Mouse (Mus musculus): ENCODE data around the gene Ddx39b. TPM values are rescaled to one million over a fixed set of nuclear protein-coding genes. Genes with fewer than 3 reads are reported as not detected.
"Not testable (repeated sequence)": the region's sequence is repeated elsewhere in the genome, so short reads cannot be mapped to it uniquely, and the experiment has no call there.

The Ddx39b gene
- polyA plus RNA-seq, 1 experiment from 2014 or later: 523 TPM

DNA sequence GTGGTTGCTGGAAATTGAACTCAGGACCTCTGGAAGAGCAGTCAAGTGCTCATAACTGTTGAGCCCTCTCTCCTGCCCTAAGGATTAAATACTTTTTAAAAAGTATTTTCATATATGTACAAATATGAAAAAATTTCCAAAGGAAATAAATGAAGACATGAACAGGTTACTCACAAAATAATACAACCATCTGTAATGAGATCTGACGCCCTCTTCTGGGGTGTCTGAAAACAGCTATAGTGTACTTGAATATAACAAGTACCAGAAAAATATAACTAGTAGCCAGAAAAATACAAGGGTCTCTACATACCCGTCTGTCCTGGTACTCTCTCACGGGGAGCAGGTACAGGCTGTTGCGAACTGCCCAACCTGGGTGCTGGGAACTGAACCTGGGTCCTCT, 16.9 kb upstream of the Ddx39b start:
- 92% methylated on average over 4 of the region's 4 CpGs for WGBS
- Histone ChIP-seq H3K9me3 (no peaks in the 10 kb centered on the region), H3K27ac (no peak overlapping the region), H3K4me2 (no peak overlapping the region), H3K4me1 (peaks cover 14% of the 10 kb centered on the region), H3K4me3 (no peak overlapping the region), H3K36me3 (peaks cover 49% of the 10 kb centered on the region), H3K27me3 (no peaks in the 10 kb centered on the region), H3K9ac (no peak overlapping the region)
- ATAC-seq (ENCODE audit: borderline replicate concordance, extremely low read depth, low FRiP score, low TSS enrichment): no peak

GRCm38 (mm10) chr17:35225456-35225855, 16.1 kb upstream of the Ddx39b start:
- WGBS: 91% methylated on average over 5 of the region's 5 CpGs
- Histone ChIP-seq H3K36me3 (peaks cover 49% of the 10 kb centered on the region), H3K4me3 (no peak overlapping the region), H3K4me1 (peaks cover 6% of the 10 kb centered on the region), H3K27ac (no peak overlapping the region), H3K27me3 (no peaks in the 10 kb centered on the region), H3K9me3 (no peaks in the 10 kb centered on the region), H3K9ac (no peak overlapping the region), H3K4me2 (no peak overlapping the region)
- ATAC-seq (ENCODE audit: borderline replicate concordance, extremely low read depth, low FRiP score, low TSS enrichment): no peak

DNA sequence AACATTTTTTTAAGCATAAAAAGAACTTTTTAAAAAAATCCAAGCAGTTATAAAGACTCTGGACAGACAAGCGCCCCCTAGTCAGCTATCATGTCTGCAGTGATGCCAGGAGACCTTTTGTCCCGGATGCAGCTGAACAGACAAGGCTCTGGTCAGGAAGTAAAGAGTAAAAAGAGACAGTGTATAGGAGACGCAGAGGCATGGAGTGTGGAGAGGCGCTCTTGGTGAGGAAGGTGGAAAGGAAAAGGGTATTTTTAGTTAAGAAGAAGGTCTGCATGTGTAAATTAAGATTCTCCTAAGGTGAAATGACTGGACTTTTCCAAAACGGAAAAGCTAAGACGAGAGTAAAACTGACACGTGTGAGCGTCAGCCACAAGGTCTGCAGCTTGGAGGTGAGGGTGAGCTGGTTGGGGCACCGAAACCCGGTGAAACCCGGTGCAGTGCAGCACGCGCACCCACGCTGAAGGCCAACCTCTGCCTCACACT, 14.9 kb upstream of the Ddx39b start:
- WGBS: 77% methylated on average over 14 of the region's 14 CpGs
- no peak for ATAC-seq (ENCODE audit: borderline replicate concordance, extremely low read depth, low FRiP score, low TSS enrichment)
- Histone ChIP-seq H3K4me2 (no peak overlapping the region), H3K4me3 (no peak overlapping the region), H3K9me3 (no peaks in the 10 kb centered on the region), H3K27me3 (no peaks in the 10 kb centered on the region), H3K27ac (no peak overlapping the region), H3K36me3 (peaks cover 56% of the 10 kb centered on the region), H3K9ac (no peak overlapping the region), H3K4me1 (no peaks in the 10 kb centered on the region)

GRCm38 (mm10) chr17:35231022-35231421, 10.5 kb upstream of the Ddx39b start:
- Histone ChIP-seq H3K36me3 (peaks cover 45% of the 10 kb centered on the region), H3K27ac (no peak overlapping the region), H3K4me1 (peaks cover 28% of the 10 kb centered on the region), H3K4me3 (no peak overlapping the region), H3K27me3 (no peaks in the 10 kb centered on the region), H3K9me3 (no peaks in the 10 kb centered on the region), H3K9ac (no peak overlapping the region), H3K4me2 (no peak overlapping the region)
- WGBS: 88% methylated on average over 10 of the region's 10 CpGs
- ATAC-seq (ENCODE audit: borderline replicate concordance, extremely low read depth, low FRiP score, low TSS enrichment): no peak

DNA sequence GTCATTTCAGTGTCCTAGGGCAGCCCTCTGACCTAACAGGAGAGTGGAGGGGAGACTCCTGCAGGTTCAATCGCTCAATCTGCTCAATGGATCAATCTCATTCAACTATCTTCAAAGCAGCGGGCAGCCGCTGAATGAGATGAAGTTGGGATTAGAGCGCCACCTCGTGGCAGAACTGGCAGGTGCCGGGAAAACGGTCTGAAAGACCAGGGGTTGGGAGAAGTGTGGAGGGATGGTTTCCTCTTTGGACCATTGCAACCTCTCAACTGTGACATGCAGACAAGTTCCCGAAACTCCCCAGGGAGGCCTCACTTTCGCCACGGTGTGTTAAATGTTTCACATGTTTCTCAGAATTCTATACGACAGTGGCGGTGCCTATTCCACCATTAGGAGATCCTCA, 9.5 kb upstream of the Ddx39b start:
- no peak overlapping the region for H3K4me2 ChIP-seq
- no peak overlapping the region for H3K9ac ChIP-seq
- no peaks in the 10 kb centered on the region for H3K9me3 ChIP-seq
- no peaks in the 10 kb centered on the region for H3K27me3 ChIP-seq
- peaks cover 38% of the 10 kb centered on the region for H3K36me3 ChIP-seq
- H3K4me3 ChIP-seq: no peak overlapping the region
- peaks cover 35% of the 10 kb centered on the region for H3K4me1 ChIP-seq
- WGBS: 16% methylated on average over 12 of the region's 12 CpGs
- H3K27ac ChIP-seq: no peak overlapping the region
- ATAC-seq (ENCODE audit: borderline replicate concordance, extremely low read depth, low FRiP score, low TSS enrichment): no peak

- 0 out of 2 replicates have a peak overlapping the region, but pooled peaks have one; percentile 88 for H3K4me2 ChIP-seq
- H3K36me3 ChIP-seq: peaks cover 32% of the 10 kb centered on the region
- WGBS: 61% methylated on average over 5 of the region's 5 CpGs
- peaks cover 35% of the 10 kb centered on the region for H3K4me1 ChIP-seq
- no peak overlapping the region for H3K4me3 ChIP-seq
- no peak overlapping the region for H3K9ac ChIP-seq
- H3K9me3 ChIP-seq: no peaks in the 10 kb centered on the region
- ATAC-seq (ENCODE audit: borderline replicate concordance, extremely low read depth, low FRiP score, low TSS enrichment): no peak
- H3K27me3 ChIP-seq: no peaks in the 10 kb centered on the region
- peak overlapping the region; percentile 97 for H3K27ac ChIP-seq
These were observed 8.9 kb upstream of the Ddx39b start for GRCm38 (mm10) chr17:35232659-35233058.

GRCm38 (mm10) chr17:35233114-35233980, 8.2 kb upstream of the Ddx39b start, which contains the start of gene Atp6v1g2:
Atp6v1g2 (plus strand) TSS chr17:35233660.
- H3K9ac ChIP-seq: no peak within 1 kb of the TSS; the same call in 1 of the 2 replicates
- peak within 1 kb of the TSS; percentile 88 for H3K4me2 ChIP-seq
- ATAC-seq (ENCODE audit: borderline replicate concordance, extremely low read depth, low FRiP score, low TSS enrichment): no peak
- H3K27me3 ChIP-seq: no peaks in the 10 kb centered on the region
- no peaks in the 10 kb centered on the region for H3K9me3 ChIP-seq
- peak within 1 kb of the TSS; percentile 97 for H3K27ac ChIP-seq
- H3K4me1 ChIP-seq: peaks cover 35% of the 10 kb centered on the region
- peak within 1 kb of the TSS; percentile 66 for H3K4me3 ChIP-seq
- H3K36me3 ChIP-seq: peaks cover 30% of the 10 kb centered on the region
- WGBS: 33% methylated on average over 18 of the region's 18 CpGs

DNA sequence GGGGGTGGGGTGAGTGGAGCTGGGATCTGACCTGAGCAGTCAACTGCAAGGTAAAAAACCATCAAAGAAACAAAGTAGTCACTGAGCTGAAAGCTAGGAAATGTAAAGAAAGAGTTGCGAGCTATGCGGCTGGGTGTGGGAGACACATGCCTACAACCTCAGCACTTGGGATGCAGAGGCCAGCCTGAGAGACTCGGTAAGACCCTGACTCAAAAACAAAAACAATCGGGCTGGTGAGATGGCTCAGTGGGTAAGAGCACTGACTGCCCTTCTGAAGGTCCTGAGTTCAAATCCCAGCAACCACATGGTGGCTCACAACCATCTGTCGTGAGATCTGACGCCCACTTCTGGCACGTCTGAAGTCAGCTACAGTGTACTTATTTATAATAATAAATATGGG, 7.5 kb upstream of the Ddx39b start:
- not testable (repeated sequence) for H3K27me3 ChIP-seq; ATAC-seq (ENCODE audit: borderline replicate concordance, extremely low read depth, low FRiP score, low TSS enrichment); H3K9ac ChIP-seq; H3K9me3 ChIP-seq
- H3K4me1 ChIP-seq: peaks cover 35% of the 10 kb centered on the region
- WGBS: 62% methylated on average over 7 of the region's 7 CpGs
- H3K4me2 ChIP-seq: peak overlapping the region; percentile 88
- H3K4me3 ChIP-seq: peak overlapping the region; percentile 66
- H3K27ac ChIP-seq: peak overlapping the region; percentile 97
- peaks cover 24% of the 10 kb centered on the region for H3K36me3 ChIP-seq

GRCm38 (mm10) chr17:35234903-35235302, 6.6 kb upstream of the Ddx39b start:
- Histone ChIP-seq H3K27me3 (no peaks in the 10 kb centered on the region), H3K27ac (peak overlapping the region; percentile 97), H3K9me3 (no peaks in the 10 kb centered on the region), H3K4me3 (peak overlapping the region; percentile 66), H3K4me2 (peak overlapping the region; percentile 88), H3K4me1 (peaks cover 35% of the 10 kb centered on the region), H3K36me3 (peaks cover 16% of the 10 kb centered on the region), H3K9ac (peak overlapping the region; percentile 85)
- ATAC-seq (ENCODE audit: borderline replicate concordance, extremely low read depth, low FRiP score, low TSS enrichment): peak; percentile 7; the same call in 1 of the 2 replicates
- 2% methylated on average over 31 of the region's 31 CpGs for WGBS

DNA sequence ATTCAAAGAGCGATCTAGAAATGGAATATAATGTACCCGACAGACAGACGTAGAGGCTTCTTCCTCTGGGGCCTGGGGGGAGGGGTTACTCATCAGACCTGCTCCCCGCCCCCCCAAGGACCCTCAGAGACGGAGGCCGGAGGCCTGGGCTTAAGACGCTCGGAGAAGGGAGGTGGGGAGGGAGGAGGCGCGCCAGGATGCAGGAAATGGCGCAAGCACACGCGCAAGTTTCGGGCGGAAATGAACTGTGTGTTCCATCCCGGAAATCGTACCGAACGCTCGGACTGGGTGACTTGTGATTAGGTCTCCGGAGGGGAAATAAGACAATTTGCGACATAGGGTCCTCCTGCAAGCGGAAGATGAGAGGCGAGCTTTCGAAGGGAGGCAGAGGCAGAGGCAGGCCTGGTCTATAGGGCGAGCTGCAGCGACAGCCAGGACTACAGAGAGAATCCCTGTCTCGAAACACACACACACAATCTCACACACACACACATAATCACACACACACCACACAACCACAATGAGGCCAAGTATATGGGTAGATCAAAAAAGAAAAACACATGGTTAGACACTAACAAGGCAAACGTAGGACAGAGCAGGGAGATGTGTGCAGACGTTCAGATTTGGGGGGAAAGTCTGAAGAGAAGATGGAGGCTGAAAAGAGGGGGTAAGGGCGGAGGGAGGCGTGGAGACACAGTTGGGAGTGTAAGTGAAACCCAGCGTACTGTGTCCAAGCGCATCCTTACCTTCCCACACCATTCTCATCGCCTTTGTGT, 5.7 kb upstream of the Ddx39b start, which contains the start of gene Nfkbil1:
TSS of gene Nfkbil1 (minus strand) at position 179 of the 776 bp plus-strand sequence.
- Histone ChIP-seq H3K27me3 (no peaks in the 10 kb centered on the region), H3K4me1 (peaks cover 42% of the 10 kb centered on the region), H3K36me3 (peaks cover 9% of the 10 kb centered on the region), H3K27ac (peak within 1 kb of the TSS; percentile 97), H3K4me2 (peak within 1 kb of the TSS; percentile 88), H3K9ac (peak within 1 kb of the TSS; percentile 85), H3K9me3 (no peaks in the 10 kb centered on the region), H3K4me3 (peak within 1 kb of the TSS; percentile 66)
- WGBS: under 1% methylated on average over 35 of the region's 35 CpGs
- ATAC-seq (ENCODE audit: borderline replicate concordance, extremely low read depth, low FRiP score, low TSS enrichment): peak; percentile 88

- ATAC-seq (ENCODE audit: borderline replicate concordance, extremely low read depth, low FRiP score, low TSS enrichment): peak; percentile 40
- H3K4me2 ChIP-seq: peak overlapping the region; percentile 88
- peaks cover 45% of the 10 kb centered on the region for H3K4me1 ChIP-seq
- peaks cover 4% of the 10 kb centered on the region for H3K36me3 ChIP-seq
- peak overlapping the region; percentile 97 for H3K27ac ChIP-seq
- H3K9me3 ChIP-seq: no peaks in the 10 kb centered on the region
- H3K4me3 ChIP-seq: peak overlapping the region; percentile 66
- H3K27me3 ChIP-seq: no peaks in the 10 kb centered on the region
- H3K9ac ChIP-seq: peak overlapping the region; percentile 85
- WGBS: 1% methylated on average over 18 of the region's 18 CpGs
These were observed 5.2 kb upstream of the Ddx39b start for GRCm38 (mm10) chr17:35236390-35236746.

Data from lung, embryonic 15.5 days (tissue).